Mouse (Mus musculus): ENCODE measurements around the gene Unc13a.
A peak's percentile ranks its signal among the peaks of the same experiment; 100 is the strongest.

Gene Unc13a

DNA sequence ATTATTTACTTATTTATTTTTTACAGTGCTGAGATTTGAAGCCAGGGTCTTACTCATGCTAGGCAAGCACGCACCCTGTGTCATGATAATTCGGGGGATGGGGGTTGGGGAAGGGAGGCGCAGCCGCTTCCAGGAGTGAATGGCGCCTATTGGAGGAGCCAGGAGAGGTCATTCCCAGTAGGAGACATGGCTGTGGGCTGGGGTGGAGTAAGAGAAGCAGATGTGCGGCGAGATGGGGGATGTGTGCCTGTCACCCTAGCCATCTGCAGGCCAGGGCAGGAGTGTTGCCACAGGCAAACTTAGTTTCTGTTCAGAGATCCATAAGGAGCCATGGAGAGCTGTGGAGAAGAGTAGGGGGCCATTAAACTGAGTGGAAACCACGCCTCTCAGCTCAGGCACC is 16.1 kb upstream of the Unc13a start:
- DNase-seq (ENCODE audit: extremely low read depth, insufficient read length, low spot score): no peak

DNA sequence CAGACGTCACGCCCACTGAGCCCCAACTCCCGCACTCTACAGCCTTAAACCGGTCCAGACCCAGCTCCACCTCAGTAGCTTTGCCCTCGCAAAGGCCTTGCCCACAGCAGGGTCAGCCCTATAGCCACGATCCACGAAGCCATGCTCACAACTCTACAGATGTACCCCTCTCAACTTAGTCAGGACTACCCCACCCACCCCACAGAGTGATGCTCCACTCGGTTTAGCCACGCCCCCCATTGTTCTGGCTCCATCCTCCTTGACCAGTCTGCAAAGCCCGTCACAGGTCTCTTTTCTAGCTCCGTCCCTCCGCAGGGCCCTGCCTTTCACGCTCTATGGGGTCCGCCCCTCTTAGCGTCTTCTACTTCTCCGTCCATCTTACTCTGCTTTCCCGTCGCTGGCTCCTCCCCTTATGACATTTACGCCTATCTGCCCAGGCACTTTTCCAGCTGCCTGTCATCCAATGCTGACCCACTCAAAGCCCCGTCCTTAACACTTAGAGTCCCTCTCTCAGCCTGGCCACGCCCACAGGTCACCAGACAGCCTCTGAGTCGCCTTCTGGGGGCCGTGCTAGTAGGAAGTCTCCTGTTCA is 14.7 kb upstream of the Unc13a start:
- DNase-seq (ENCODE audit: extremely low read depth, insufficient read length, low spot score): no peak

DNA sequence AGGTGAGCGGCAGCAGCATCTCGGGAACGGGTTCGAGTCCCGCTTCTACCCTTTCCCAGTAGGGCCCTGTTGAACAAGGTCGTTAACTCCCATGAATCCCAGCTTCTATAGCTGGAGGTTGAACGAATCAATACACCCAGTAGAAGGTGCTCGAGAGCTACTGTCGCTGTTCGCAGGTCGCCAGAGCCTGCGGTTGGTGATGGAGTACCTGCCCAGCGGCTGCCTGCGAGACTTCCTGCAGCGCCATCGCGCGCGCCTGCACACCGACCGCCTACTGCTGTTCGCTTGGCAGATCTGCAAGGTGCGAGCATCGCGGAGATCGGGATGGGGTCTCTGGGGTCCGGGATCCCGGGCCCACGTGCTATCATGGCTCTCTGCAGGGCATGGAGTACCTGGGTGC is 14.0 kb upstream of the Unc13a start:
- no peak for DNase-seq (ENCODE audit: extremely low read depth, insufficient read length, low spot score)

DNA sequence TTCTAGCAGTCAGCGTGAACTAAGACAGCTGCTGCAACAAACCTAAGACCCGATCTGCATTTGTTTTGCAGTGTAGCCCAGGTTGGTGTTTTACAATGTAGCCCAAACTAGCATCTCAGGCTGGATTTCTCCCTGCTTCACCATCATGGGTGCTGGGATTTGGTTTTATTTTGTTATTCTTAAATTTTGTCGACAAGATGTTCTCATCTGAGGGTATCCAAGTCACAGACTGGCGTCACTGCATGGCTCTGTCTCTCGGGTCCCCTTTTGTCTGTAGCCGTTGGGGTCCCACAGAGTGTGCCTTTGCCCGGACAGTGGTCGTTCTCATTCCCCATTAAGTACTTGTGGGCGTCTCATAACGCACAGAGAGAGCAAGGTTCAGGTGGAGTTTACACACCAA is 13.1 kb upstream of the Unc13a start:
- DNase-seq (ENCODE audit: extremely low read depth, insufficient read length, low spot score): no peak

DNA sequence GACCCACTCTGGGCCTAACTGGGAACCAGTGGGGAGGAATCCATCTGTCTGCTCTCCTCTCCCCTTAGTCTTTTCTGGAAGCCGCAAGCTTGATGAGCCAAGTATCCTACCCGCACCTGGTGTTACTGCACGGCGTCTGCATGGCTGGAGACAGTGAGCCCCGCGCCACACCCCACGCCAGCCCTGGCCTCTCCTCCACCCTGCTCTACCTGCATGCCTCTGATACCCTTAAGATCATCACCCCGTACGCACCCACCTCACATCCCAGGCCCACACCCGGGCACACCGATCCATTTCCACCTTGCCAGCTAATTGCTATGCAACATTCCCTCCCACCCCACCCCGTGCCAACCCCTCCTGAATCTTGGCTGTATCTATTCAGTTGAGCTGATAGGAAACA is 11.3 kb upstream of the Unc13a start:
- DNase-seq (ENCODE audit: extremely low read depth, insufficient read length, low spot score): no peak

DNA sequence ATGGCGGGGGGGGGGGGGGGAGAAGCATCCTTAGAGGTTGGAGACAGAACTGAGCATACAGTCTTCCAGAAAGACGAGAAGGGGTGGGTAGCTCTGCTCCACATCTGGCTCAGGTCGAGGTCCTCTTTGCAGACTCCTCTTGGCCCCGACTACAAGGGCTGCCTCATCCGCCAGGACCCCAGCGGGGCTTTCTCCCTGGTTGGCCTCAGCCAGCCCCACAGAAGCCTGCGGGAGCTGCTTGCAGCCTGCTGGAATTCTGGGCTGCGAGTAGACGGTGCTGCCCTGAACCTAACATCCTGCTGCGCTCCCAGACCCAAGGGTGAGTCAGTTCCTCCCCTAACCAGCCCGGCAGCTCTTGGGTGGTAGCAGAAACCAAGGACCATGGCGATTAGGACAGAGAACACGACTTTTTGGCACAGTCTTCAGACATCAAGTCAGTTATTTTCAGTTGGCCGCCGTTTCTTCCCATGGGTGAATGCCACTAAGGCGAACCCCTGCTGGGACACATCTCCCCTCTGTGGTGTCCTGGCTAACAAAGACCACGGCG is 9.9 kb upstream of the Unc13a start:
- DNase-seq (ENCODE audit: extremely low read depth, insufficient read length, low spot score): no peak

DNA sequence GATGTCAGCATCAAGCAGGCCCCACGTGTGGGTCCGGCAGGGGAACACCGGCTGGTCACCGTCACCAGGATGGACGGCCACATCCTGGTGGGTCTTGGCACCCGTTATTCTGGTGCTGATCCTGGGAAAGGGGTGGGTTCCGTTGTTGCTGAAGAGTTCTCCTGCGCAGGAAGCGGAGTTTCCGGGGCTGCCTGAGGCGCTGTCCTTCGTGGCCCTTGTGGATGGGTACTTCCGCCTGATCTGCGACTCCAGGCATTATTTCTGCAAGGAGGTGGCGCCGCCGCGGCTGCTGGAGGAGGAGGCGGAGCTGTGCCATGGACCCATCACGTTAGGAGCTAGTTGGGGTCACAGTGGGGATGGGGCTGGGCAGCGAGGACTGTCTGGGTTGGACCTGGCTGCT is 8.9 kb upstream of the Unc13a start:
- no peak for DNase-seq (ENCODE audit: extremely low read depth, insufficient read length, low spot score)

DNA sequence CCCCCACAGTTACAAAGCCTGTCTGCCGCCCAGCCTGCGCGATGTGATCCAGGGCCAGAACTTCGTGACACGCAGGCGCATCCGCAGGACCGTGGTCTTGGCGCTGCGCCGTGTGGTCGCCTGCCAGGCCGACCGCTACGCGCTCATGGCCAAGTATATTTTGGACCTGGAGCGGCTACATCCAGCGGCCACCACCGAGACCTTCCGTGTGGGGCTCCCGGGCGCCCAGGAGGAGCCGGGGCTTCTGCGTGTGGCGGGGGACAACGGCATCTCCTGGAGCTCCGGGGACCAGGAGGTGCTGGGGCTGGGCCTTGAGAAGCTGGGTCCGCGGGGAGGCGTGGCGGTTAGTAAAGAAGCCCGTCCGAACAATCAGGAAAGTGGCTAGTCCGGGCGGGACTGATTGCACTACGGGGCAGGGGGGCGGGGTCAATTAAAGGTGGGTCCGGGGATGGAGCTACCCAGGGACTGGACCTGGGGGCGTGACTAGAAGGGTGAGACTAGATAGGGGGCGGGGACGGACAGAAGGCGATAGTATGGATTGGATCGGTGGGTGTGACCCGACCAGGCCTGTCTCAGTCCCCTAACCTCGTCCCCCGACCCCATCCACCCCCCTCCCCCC is 8.1 kb upstream of the Unc13a start:
- DNase-seq (ENCODE audit: extremely low read depth, insufficient read length, low spot score): no peak

DNA sequence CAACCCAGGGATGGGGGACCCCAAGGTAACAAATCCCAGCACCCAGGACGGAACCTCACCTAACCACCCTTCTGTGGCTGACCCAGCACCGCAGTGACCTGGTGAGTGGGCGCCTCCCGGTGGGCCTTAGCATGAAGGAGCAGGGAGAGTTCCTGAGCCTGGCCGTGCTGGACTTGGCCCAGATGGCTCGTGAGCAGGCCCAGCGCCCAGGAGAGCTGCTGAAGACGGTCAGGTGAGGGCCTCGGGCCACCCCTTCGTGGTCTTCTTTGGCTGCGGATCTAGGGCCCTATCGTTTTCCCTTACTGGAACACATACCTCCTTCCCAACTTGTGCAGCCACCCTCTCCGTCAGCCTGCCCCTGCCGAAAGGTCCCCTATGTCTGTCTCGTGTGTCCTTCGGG is 7.6 kb upstream of the Unc13a start:
- no peak for DNase-seq (ENCODE audit: extremely low read depth, insufficient read length, low spot score)

DNA sequence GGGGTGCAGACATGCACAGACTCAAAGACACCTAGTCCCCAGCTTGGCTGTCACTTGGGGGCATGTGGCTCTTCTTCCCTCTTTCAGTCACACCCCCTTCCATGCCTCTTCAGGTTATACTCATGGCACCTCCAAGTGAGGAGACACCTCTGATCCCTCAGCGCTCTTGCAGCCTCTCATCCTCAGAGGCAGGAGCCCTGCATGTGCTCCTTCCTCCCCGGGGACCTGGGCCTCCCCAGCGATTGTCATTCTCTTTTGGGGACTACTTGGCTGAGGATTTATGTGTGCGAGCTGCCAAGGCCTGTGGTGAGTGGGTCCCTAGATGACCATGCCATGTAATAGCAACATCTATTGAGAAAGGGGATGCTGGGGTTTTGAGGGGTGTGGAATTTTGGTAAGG is 6.7 kb upstream of the Unc13a start:
- no peak for DNase-seq (ENCODE audit: extremely low read depth, insufficient read length, low spot score)

DNA sequence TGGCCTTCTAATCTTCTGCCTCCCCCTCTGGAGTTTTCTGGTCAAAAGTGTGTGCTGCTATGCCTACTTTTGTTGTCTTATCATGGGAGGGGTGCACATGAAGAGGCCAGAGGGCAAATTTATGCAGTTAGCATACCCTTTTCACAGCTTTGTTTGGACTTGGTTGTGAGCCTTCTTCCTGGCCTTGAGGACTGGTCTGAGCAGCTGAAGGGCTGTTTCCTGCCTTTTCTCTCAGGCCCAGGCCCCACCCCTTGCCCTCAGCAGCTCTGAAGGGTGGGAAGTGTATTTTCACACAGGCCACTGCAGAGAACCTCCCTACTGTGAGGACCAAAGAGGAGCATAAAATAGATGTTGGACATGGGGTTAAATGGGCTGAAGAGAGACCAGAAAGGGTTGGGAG is 6.0 kb upstream of the Unc13a start:
- DNase-seq (ENCODE audit: extremely low read depth, insufficient read length, low spot score): no peak

DNA sequence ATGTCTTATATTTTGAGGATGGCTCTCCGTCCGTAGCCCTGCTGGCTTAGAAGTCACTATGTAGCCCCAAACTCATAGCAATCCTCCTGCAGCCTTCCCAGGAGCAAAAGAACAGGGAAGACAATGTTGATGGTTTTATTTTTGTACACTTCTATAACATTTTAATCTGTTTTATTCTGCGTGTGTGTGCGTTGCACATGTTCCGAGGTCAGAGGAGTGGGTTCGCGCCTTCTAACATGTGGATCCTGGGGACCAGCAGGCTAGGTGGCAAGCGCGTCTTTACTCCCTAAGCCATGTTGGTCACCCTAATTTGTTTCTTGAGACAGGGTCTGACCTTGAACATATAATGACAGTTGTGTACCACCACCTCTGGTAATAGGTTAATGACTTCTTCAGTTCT is 5.2 kb upstream of the Unc13a start:
- no peak for DNase-seq (ENCODE audit: extremely low read depth, insufficient read length, low spot score)

DNA sequence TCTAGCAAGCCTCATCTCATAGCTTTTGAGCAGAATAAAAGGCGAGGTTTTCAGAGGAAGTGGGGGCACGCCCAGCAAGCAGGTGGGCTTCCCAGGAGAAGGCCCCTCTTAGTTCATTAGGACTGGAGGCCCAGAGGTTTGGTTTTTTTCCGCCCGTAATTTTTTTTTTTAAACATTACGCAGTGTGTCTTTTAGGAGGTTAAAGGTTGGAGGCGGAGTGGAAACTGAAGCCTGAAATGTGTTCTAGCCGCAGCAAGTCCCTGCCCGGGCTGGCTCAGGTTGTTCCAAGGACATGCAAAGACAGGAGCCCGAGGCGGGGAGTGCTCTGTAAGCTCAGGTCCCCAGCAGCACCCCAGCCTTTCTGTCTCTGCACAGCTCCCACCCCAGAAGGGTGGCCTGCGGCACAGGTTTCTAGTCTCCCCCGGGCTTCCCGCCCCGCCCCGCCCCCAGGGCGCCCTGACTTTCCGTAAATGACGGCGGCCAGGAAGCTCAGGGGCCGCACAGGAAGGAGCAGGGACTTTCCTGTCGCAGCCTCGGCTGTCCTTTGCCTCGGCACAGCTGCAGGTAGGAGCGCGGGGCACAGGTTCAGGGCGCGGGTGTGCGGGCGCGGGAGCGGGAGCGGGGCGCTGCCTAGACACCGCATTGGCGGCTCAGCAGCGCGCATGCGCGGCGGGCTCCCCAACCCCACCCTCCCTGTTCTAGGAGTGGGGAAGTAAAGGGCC is 4.6 kb upstream of the Unc13a start, which contains the start of gene Jak3:
Jak3 (plus strand) TSS at position 277 of the 722 bp plus-strand sequence.
- peak; percentile 72 for DNase-seq (ENCODE audit: extremely low read depth, insufficient read length, low spot score)

DNA sequence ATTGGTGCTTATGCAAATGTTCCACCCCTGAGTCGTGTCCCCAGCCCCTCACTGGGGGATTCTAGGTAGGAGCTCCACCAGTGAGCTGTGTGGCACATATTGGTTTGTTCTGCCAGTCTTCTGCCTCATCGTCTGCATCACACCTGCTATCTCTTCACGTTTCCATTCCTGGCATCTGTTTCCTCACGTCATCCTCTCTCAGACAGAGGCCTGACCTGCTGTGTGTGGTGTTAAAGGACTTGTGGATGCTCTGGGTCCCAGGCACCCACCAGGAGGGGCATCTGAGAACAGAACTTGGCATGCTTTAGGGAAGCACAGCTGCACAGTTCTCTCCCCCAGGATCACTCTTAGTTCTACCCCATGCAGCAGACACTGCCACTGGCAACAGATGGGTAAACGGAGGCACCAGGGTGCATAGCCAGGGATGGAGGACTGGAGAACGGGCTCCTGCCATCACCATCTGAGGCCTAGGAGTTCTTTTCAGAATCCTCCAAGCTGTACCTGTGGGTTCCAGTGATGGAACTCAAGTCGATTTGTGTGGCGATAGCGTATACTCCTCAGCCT is 4.0 kb upstream of the Unc13a start:
- no peak for DNase-seq (ENCODE audit: extremely low read depth, insufficient read length, low spot score)

DNA sequence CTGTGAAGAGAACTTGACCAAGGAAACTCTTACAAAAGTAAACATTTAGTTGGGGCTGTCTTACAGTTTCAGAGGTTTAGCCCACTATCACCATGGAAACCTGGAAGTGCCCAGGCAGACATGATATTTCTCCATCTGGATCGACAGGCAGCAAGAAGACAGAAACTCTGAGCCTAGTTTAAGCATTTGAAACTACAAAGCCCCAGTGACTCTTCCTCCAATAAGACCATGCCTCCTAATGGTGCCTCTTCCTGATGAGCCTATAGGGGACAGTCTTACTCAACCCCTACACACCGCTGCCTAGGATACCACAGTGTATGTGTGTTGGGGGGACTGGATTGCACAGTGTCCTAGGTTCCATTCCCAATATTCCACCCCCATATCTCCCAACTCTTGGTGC is 2.5 kb upstream of the Unc13a start:
- DNase-seq (ENCODE audit: extremely low read depth, insufficient read length, low spot score): no peak

DNA sequence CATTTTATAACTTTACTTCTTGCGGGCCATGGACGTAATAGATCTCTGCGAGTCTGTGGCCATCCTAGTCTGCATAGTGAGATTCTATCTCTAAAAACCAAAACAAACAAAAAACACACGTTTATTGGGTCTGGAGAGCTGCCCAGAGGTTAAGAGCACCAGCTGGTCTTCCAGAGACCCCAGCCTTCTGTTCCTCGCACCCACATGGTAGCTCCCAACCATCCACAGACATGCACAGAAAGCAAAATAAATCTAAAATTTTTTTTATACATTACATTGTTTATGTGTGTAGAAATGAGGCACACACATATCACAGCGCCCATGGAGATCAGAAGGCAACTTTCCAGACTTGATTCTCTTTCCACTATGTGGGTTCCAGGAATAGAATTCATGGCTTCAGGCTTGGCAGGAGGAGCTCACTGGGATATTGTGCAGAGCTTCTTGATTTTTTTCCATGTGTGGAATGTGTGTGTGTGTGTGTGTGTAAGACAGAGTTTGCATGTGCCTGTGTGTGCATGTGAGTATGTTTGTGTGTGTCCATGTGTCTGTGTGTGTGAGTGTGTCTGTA is 695 bp upstream of the Unc13a start:
- DNase-seq (ENCODE audit: extremely low read depth, insufficient read length, low spot score): no peak

DNA sequence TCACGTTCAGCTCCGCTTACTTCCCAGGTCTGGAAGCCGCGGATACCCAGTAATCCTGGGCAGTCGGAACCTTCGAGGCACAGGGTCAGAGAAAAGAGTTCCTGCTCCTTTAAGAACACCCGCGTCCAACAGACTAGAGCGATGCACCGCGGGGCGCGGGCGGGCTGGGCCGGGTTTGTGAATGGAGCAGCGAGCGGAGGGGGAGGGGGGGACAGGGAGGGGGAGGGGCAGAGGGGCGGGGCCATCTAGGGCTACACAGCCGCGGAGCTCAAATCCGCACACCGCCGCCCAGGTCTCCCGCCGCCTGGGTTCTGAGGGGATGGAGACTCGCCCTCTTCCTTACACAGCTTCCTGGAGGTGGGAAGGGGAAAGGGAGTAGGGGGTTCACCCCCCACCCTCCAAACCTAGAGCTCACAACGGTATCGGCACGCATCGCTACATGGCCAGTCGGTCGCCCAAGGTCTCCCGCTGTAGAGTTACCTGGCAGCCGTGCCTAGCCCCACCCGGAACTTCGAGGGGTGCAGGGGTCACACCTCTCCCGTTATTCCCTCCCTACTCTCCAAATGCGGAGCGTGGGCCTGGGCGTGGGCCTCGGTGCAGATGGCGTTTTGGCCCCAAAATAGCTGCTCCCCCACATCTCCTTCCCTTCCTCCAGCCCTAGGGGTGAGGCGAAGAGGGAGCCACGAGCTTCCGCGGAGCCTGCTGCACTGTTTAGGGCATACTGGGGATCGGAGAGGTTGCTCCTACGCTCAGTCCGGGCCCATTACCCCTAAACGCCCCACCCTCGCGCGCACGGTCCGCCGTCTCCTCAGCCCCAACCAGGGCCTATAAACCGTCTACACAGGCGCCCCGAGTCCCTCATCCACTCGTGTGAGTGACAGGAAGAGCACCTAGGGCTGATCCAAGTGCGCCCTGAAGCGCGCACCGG is 672 bp downstream of the Unc13a start:
- DNase-seq (ENCODE audit: extremely low read depth, insufficient read length, low spot score): peak; percentile 72

DNA sequence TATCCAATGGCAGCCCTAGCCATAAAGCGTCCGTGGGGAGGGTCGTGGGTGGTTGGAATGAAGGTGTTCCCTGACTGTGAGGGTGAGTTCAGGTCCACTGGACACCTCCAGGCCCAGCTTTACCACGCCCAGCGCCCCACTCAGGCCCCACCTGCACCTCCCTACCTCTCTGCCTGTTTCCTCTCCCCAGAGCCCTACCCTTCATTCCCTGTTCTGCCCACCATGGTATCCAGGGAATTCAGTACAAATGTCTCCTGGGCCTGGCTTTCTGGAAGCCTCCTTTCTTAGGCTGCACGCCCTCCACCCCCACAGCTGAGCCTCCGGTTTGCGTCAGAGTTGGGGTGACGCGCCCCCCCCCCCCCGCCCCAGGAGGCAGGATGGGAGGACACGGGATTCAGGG is 1.4 kb downstream of the Unc13a start:
- DNase-seq (ENCODE audit: extremely low read depth, insufficient read length, low spot score): no peak

DNA sequence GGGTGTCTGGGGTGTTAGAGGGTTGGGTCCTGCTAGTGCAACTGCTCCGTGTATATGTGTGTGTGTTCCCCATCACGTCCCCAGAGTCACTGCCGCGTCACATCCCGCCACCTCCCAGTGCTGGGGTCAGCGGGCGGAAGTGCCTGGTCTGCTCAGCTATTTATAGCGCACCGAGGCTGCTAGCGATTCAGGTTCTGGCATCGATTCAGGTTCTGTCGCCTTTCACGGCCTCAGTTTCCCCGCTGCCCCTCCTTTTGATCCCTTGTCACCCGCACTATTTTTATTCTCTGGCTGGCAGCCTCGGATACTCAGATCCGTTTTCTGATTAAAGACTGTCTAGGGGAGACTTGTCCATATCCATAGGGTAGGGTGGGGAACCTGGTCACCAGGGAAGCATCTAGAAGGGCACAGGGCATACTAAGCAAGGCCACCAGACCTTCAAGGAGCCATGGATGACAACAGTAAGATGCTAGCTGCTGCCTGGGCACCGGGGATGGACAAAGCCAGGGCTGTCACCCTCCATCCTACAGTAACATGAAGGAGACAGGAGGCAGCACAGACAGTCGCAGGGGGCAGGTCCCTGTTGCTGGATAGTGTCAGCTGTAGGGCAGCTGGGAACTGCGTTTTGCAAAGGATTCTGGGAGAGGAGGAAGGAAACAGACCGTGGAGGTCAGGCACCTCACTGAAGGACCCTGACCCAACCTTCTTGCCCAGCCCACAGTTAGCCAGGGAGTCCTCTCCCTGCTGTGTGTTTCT is 3.2 kb downstream of the Unc13a start:
- peak; percentile 82 for DNase-seq (ENCODE audit: extremely low read depth, insufficient read length, low spot score)

DNA sequence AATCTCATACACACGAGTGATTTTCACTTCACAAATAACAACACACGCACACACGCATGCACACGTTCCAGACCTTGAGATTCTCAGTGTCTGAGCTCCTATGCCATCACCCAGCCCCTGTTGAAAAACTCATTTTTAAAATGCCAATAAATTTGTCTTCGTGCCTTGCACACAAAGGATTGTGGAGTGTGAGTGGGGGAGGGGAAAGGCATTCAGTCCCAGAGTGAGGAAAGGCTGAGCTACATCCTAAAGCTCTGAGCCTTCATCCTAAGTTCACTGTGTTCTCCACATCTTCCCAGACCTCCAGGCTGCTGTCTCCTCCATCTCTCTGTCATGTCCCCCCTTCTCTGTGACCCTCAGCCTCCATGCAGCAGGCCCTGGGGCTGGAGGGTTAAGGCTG is 4.3 kb downstream of the Unc13a start:
- DNase-seq (ENCODE audit: extremely low read depth, insufficient read length, low spot score): no peak
